Mouse (Mus musculus): ENCODE results near the gene Spata16.

Gene Spata16

DNA sequence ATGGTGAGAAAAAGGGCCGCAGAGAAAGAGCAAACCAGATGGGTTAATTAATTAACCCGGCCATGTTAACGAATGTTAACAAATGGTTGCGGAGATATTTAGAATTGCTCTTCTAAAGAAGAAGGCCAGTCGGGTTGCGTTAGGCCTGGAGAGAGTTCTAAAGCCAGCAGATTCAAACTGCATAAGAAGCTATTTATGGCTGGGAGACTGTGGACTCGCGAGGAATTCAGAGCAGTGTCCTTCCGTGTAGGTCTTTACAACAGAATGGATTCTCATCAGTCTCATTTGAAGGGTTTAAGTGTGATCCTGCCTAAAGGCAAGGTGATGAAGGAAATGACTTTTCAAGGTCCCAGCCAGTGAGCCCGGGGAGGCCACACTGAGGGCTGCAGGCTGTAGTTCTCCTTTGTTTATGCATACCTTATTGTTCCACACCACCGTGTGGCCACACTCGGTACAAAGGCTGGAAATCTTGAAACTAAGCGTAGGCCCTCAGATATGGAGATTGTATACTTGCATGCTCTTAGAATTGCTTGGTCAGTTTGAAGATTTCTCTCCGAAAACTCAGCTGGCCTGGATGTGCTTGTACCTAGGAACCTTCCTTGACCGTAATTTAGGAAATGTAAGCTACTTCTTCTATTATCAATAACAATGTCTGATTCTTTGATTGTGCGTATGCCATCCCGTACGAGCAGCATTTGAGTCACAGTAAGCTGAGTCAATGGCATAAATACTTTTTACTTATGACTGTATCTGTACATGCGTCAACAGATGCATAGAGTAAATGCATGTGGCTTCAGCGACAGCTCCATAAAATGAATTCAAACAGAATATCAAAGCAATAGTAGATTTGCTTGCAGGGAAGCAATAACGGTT is 197.0 kb downstream of the Spata16 start:
- DNase-seq: no peak

GRCm38 (mm10) chr3:26835051-26835755 is 197.8 kb downstream of the Spata16 start:
- no peak for DNase-seq

DNA sequence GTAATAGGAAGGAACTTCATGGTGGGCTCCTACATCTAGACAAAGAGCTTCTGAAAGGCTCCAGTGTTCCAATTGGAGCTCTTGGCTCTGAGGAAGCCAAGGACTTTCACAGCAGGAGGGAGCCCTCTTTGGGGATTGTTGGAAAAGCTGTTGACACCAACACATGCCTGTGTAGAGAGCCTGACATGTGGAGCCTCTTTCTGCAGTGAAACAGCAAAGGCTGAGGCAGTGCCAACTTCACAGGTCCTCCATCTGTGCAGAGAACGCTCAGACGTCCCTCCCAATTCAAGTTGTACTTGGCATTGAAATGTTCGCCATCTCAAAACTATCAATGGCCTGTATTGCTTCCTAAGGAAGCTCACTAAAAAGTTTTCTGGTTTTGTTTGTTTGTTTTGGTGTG is 207.6 kb downstream of the Spata16 start:
- no peak for DNase-seq

DNA sequence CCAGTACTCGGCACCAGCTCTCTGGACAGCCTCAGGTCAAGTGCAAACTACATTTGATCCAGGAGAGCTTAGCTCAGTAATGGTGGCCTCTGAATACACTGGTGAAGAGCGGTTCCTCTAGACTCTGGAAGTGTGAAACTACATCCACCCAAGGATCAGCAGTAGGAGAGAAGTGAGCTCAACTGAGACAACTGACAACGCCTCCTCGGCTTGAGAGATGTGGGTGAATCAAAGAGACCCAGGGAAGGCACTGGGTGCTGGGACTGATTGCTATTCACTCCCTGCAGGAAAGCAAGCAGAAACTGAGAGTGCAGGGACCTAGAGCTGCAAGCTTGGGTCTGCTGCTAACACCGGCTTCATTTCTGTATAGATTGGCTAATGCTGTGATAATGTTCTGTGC is 210.5 kb downstream of the Spata16 start:
- no peak for DNase-seq

DNA sequence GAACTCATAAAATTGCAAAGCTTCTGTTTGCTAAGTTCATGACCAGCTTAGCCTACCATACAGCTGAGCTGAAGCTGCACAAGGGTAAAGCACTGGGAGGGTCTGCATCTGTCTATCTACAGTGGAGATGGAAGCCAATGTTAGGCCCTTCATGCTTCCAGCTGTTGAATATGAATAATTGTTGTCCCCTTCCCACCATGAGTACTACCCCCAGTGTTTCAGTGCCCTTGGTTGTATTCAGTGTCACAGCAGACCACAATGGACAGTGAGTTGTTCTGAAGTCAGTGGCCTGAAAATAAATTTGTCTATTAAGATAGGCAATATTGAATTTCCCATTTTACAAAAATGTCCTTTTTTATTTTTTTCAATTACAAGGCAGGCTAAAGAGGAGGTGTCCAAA is 212.8 kb downstream of the Spata16 start:
- no peak for DNase-seq

DNA sequence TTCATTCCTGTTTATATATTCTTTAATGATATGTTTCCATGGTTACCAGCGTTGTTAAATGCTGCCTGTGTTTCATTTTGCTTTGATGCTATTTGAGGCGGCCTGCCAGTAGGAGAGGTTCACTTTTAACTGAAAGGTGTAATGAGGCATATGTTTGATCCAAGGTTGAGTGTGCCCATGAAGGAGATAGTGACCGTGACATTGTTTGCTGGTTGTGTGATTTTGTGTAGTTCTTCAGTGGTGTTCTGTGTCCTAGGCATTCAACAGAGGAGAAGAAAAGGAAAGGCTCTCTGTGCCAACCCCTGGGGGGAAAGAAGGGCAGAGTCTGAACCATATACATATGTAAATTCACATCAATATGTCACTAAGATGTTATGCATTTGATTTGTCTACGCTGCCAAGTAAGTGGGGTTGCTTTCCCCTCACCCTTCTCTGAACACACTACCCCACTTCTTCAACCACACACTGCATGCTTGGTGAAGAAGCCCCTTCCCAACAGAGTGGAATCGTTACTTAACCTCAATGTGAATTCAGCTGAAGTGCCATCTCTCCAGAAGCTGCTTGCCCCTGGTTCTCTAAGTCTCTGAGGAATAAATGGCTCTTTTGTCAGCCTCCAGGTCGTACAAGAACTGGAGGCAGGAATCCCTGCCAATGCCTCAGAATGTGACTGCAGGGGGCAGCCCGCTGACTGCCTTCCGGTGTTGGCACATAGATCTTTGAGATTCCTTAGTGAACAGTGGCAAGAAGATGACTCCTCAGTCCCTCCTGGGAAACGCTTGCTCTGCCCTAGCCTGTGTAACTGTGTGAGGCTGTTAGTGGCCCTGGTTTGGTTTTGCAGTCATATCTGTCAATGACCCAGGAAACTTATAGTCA is 213.5 kb downstream of the Spata16 start:
- no peak for DNase-seq

- no peak for DNase-seq
Measured at GRCm38 (mm10) chr3:26853557-26853956, 216.1 kb downstream of the Spata16 start.

DNA sequence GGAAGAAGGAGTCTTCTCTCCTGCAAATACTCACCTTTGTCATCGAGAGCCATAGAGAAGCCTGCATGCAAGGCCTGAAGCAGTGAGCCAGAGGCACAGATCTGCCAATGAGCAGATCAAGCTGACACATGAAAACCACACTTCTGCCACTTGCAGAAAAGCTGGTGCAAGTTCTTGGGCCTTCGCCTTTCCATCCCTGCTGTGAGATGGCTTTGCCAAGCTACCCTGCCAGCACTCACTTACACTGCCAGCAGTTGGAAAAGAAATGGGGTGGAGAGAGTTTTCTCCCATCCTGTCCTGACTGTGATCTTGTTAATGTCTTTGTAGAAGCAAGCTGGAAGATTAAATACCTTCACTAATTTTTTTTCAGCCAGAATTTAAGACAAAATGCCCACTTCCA is 237.3 kb downstream of the Spata16 start:
- no peak for DNase-seq

GRCm38 (mm10) chr3:26877291-26877690 is 239.9 kb downstream of the Spata16 start:
- no peak for DNase-seq

DNA sequence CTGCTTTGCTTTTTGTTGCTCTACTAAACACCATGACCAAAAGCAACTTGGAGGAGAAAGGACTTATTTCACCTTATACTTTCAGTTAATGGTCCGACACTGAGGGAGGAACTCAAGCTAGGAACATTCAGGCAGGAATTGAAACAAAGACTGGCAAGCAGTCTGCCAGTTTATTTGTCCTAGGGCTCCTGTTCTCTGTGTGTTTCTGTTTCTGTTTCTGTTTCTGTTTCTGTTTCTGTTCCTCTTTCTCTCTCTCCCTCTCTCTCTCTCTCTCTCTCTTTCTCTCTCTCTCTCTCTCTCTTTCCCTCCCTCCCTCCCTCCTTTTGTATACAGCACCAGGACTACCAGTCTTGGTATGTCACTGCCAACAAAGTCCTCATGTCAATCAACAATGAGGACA is 279.2 kb downstream of the Spata16 start:
- no peak for DNase-seq

- no peak for DNase-seq
Measured at GRCm38 (mm10) chr3:26920986-26921385, 283.6 kb downstream of the Spata16 start.

DNA sequence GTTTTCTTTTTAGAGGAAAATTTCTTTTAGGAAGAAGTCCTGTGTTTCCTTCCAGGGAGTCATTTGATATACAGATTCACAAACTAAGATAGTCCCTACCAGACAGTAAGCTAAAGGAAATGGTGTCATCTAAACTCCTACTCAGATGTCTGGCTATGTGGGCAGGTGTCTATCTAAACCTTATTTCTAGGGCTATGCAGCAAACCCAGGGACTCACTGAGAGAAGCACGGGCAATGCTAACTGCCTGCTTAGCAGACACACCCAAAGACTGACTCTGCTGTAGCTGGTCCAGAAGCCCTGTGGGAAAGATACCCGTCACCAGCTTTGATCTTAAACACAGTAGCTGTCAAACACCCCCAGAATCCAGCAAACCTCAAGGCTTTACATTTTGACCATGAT is 284.2 kb downstream of the Spata16 start:
- DNase-seq: no peak

GRCm38 (mm10) chr3:26923391-26923790 is 286.0 kb downstream of the Spata16 start:
- no peak for DNase-seq

DNA sequence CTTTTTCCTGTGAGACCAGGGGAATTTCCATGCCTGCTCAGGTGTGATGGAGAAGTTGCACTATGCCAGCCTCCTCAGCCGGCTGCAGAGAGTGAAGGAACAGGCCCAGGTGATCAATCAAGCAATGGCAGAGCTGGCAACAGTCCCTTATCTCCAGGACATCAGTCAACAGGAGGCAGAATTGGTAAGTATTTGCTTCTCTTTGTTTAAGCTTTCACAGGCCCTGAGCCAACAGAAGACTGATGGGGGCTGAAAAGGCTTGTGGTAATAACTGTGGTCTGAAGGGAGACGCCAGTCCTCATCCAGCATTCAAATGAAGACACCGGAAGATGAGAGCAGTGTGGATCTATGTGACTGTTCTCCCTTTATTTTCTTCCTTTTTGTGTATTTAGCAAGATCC is 286.8 kb downstream of the Spata16 start:
- no peak for DNase-seq

DNA sequence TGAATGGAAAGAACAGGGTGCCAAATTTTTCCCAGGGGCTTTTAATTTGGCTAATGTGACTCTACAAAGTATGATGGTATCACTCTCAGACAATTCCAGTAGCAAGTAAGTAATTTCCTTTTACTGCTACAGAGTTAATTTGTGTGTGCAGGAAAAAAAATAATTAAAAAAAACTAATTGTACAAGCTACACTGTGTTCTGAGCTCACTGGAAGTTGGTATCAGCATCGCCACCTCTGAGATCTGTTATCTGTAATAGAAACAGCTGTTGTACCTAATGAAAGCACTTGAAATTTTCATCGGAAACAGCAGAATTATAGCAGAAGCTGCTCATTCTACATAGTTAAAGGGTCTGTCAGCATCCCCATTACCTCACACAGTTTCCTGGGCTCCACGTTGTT is 295.7 kb downstream of the Spata16 start:
- DNase-seq: no peak

- no peak for DNase-seq
Measured at GRCm38 (mm10) chr3:26936897-26937590, 299.6 kb downstream of the Spata16 start.

GRCm38 (mm10) chr3:26966776-26967175 is 329.4 kb downstream of the Spata16 start:
- DNase-seq: no peak

DNA sequence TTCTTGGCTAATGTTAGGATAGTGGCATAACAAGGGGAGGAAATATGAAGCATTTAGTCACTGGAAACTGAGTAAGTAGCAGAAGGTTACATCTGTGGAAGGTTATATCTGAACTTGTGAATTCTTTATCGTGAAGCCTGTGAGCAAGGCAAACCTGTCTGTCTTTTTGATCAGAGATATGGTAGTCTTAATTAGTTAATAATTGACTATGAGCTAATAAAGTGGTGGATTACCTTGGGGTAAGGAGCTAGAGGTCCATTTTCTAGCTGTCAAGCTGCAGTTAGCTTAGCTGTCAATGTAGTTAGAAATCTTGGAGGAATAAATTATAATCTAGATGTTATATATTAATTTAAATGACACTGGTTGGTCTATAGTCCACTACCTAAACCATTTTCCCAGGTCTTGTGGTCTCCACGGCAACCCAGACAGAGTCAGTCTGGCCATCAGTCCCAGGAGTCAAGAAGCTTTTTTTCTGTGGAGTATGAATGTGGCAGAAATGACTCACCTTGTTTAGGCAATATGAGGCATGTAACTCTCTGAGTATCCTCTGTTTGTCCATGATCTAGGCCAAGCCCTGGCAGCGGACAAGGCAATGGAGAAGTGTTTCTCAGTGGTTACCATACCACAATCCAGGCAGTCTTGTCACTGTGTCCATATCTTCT is 331.6 kb downstream of the Spata16 start:
- DNase-seq: no peak

- DNase-seq: no peak
Measured at GRCm38 (mm10) chr3:26970529-26970928, 333.1 kb downstream of the Spata16 start.

DNA sequence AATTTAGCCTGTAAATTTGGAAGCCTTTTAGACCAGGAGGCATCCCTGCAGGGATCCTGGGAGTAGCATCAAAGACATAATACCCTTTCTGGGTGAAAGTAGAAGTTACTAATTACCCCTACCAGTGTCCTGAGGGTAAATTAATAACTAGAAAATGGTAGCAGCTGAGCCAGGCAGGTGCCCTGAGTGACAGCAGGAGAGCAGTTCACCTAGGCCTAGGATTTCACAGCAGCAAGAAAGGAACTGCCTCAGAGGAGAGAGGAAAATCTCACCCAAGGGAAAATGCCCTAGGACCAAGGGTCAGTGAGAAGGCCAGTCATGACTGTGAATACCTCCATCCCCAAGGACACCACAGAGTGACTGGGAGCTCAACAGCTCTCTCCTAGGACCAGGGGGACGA is 333.9 kb downstream of the Spata16 start:
- no peak for DNase-seq

- DNase-seq: peak; percentile 10
Measured at GRCm38 (mm10) chr3:26972105-26972504, 334.7 kb downstream of the Spata16 start.

DNA sequence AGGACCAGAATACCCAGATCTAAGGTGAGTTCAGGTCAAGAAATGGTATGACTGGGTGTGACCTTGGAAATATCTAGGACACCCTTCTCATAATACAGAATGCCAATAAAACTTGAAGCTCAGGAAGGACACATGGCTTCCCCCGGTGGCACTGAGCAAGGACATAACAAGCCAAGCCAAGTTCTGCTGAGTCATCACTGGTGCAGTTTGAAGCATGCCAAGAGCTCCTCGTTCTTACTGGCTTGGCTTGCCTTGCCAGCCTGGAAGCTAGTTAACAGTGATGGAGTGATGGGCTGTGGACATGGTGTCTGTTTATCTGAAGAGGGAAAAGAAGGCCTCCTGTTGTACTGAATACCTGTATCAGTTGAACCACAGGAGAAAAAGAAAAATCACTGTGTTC is 342.2 kb downstream of the Spata16 start:
- DNase-seq: no peak

Data from kidney, postnatal 14 days (tissue).